Mouse (Mus musculus): ENCODE measurements at regions not wholly inside any gene's neighbourhood (a gene's known extent, or its start where the extent isn't known, plus 50 kb on each side); places are given as distances from the start of the nearest gene placed in this dataset.

GRCm38 (mm10) chr10:105076892-105077291 lies 497.4 kb downstream of the Tmtc2 start:
- no peak for TF ChIP-seq MAX (IDR thresholded peaks at IDR 0.05; ENCODE audit: low read depth)
- no peak for TF ChIP-seq TCF3 (IDR thresholded peaks at IDR 0.05; ENCODE audit: insufficient read length, low read depth)
- TF ChIP-seq POLR2A (IDR thresholded peaks at IDR 0.05; ENCODE audit: insufficient read length, low read depth) = no peak
- no peak for TF ChIP-seq USF1 (IDR thresholded peaks at IDR 0.05; ENCODE audit: low read depth)
- TF ChIP-seq MYOG (IDR thresholded peaks at IDR 0.05; ENCODE audit: control insufficient read depth in 1 of 3, insufficient read depth in 1 of 3, insufficient read length in 2 of 3, low read depth in 2 of 3) = no peak
- no peak for TF ChIP-seq E2F4 (IDR thresholded peaks at IDR 0.05; ENCODE audit: insufficient read depth)
- no peak for TF ChIP-seq MYOD1 (IDR thresholded peaks at IDR 0.05; ENCODE audit: control insufficient read depth in 1 of 3, insufficient read length in 2 of 3, low read depth in 2 of 3)
- no peak for TF ChIP-seq TCF12 (IDR thresholded peaks at IDR 0.05; ENCODE audit: insufficient read depth, poor library complexity, severe bottlenecking)
- TF ChIP-seq CEBPB (IDR thresholded peaks at IDR 0.05; ENCODE audit: insufficient read depth, poor library complexity, severe bottlenecking) = no peak
- TF ChIP-seq REST (IDR thresholded peaks at IDR 0.05; ENCODE audit: insufficient read depth, insufficient read length) = no peak
- no peak for TF ChIP-seq POLR2AphosphoS2 (IDR thresholded peaks at IDR 0.05; ENCODE audit: insufficient read length, low read depth)
- no peak for TF ChIP-seq SRF (IDR thresholded peaks at IDR 0.05; ENCODE audit: control insufficient read depth, insufficient read length, low read depth)
